Mouse (Mus musculus) lung, postnatal 0 days (tissue): ENCODE data around the gene Letmd1. TPM values are rescaled to one million over a fixed set of nuclear protein-coding genes. Genes with fewer than 3 reads are reported as not detected.

Experiments used
- ATAC-seq: fragments of 200-750 bp; cut with Nextera tagmentation; 2 replicates; pipeline ENCODE4 v1.8.0; 2017; ENCODE audit warnings: moderate library complexity
- DNase-seq: peaks from one replicate; pipeline ENCODE4 v3.0.0-alpha.2; 2016; ENCODE audit warnings: low spot score
- H3K27ac ChIP-seq: fragments of 300-500 bp; sonication (generic); 2 replicates; pipeline ENCODE4 v1.5.1; 2014; ENCODE audit warnings: antibody characterized with exemption, mild to moderate bottlenecking, low read length, mixed read lengths
- H3K27me3 ChIP-seq: fragments of 300-500 bp; sonication (generic); replicated peaks from 2 replicates; pipeline ENCODE4 v1.6.1; 2014; ENCODE audit warnings: low read length, mixed read lengths; ENCODE audit not compliant: insufficient read depth
- H3K36me3 ChIP-seq: fragments of 300-500 bp; sonication (generic); 2 replicates; pipeline ENCODE4 v1.6.1; 2014; ENCODE audit warnings: low read length, mixed read lengths; ENCODE audit not compliant: insufficient read depth
- H3K4me1 ChIP-seq: fragments of 300-500 bp; sonication (generic); 2 replicates; pipeline ENCODE4 v1.6.1; 2014; ENCODE audit warnings: antibody characterized with exemption, low read depth, low read length, mixed read lengths; ENCODE audit not compliant: insufficient read depth
- H3K4me2 ChIP-seq: fragments of 300-500 bp; sonication (generic); replicated peaks from 2 replicates; pipeline ENCODE4 v1.6.1; 2014; ENCODE audit warnings: low read depth, mild to moderate bottlenecking, low read length, moderate library complexity, mixed read lengths
- H3K4me3 ChIP-seq: fragments of 300-500 bp; sonication (generic); 2 replicates; pipeline ENCODE4 v1.5.1; 2014; ENCODE audit warnings: low read depth, low read length
- H3K9ac ChIP-seq: fragments of 300-500 bp; sonication (generic); replicated peaks from 2 replicates; pipeline ENCODE4 v1.6.1; 2014; ENCODE audit warnings: low read depth, mild to moderate bottlenecking
- H3K9me3 ChIP-seq: fragments of 300-500 bp; sonication (generic); 2 replicates; pipeline ENCODE4 v1.6.1; 2016; ENCODE audit warnings: low read length, mixed read lengths
- CTCF ChIP-seq: IDR thresholded peaks from 2 replicates; pipeline ENCODE4 v1.5.1; 2016; ENCODE audit warnings: antibody characterized with exemption, mild to moderate bottlenecking
- EP300 ChIP-seq: IDR thresholded peaks from 2 replicates; pipeline ENCODE4 v1.6.1; 2016; ENCODE audit warnings: antibody characterized with exemption, mild to moderate bottlenecking, control low read depth
- WGBS: fragments of 180-500 bp; shearing (Covaris S2); extraction: QIAGEN DNeasy Blood & Tissue Kit; methylation state at CpG from one replicate; pipeline ENCODE4 v1.1.7; 2014; 5-methylcytosine and 5-hydroxymethylcytosine counted together
- polyA plus RNA-seq: library from polyadenylated mRNA; unstranded; fragments of >200 nt; fragmentation: Nextera tagmentation; extraction: Ambion mirVana; gene quantifications from 2 replicates; pipeline ENCODE4 v1.2.1, GENCODE M21; 2015

The Letmd1 gene
- polyA plus RNA-seq, 1 experiment from 2014 or later, result 13.2 TPM

DNA sequence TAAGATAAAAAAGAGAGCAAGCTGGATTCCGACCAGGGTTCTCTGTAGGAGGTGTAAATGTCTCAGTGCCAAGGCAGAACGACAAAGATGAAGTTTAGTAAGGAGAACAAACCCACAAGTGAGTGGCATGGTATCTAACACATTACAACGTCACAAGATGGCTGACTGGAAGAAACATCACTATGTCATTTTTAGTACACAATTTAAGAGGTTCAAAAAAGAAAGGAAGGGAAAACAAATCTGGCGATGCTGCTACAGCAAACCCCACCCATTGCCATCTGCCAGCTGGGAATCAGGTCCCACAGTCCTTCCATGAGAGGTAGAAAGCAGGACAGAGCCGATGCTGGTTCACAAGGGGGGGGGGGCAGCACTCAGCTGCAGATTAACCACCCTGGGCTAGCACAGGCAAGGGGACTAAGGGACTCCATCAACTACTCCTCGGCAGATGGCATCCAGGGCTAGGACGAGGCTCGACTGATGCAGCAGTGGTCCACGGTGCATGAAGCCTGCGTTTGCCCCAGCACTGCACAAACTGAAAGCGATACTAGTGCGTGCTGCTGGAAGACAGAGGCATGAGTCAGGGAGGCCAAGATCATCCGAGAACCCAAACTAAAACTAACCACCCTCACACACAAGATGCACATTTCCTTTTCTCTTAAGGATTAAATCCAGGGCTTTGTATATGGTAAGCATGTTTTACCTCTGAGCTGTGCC, 39.8 kb downstream of the Letmd1 start:
- H3K9ac ChIP-seq, result no peak overlapping the region
- DNase-seq (no peak), ATAC-seq (no peak)
- no peak overlapping the region for H3K4me2 ChIP-seq
- no peak overlapping the region for H3K27ac ChIP-seq
- H3K9me3 ChIP-seq, result no peaks in the 10 kb centered on the region
- no peak for TF ChIP-seq EP300
- no peak for TF ChIP-seq CTCF
- no peak overlapping the region for H3K4me3 ChIP-seq
- no peaks in the 10 kb centered on the region for H3K27me3 ChIP-seq
- H3K36me3 ChIP-seq, result peaks cover 20% of the 10 kb centered on the region; the same call in 1 of the 2 replicates
- WGBS, result 87% methylated on average over 13 of the region's 13 CpGs
- no peaks in the 10 kb centered on the region for H3K4me1 ChIP-seq

DNA sequence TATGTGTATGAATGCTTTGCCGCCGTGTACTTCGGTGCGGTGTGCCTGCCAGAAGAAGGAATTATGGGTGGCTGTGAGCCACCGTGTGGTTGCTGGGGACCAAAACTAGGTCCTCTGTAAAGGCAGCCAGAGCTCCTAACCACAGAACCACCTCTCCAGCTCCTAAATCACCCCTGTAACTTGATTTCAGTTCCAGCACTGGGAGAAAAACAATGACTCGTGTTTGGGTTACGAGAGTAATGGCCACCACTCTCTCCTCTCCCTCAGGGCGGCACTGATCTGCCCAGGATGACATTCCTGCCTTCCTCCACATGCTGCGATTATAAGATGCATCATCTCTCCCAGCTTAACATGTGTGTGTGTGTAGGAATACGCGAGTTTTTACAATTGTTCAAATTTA, 41.2 kb downstream of the Letmd1 start:
- TF ChIP-seq EP300 (no peak), CTCF (no peak)
- 95% methylated on average over 11 of the region's 11 CpGs for WGBS
- Histone ChIP-seq H3K27ac (no peak overlapping the region), H3K27me3 (no peaks in the 10 kb centered on the region), H3K4me1 (no peaks in the 10 kb centered on the region), H3K9ac (no peak overlapping the region), H3K9me3 (no peaks in the 10 kb centered on the region), H3K4me2 (no peak overlapping the region), H3K4me3 (no peak overlapping the region), H3K36me3 (peaks cover 18% of the 10 kb centered on the region; the same call in 1 of the 2 replicates)
- no peak for DNase-seq
- ATAC-seq, result no peak

DNA sequence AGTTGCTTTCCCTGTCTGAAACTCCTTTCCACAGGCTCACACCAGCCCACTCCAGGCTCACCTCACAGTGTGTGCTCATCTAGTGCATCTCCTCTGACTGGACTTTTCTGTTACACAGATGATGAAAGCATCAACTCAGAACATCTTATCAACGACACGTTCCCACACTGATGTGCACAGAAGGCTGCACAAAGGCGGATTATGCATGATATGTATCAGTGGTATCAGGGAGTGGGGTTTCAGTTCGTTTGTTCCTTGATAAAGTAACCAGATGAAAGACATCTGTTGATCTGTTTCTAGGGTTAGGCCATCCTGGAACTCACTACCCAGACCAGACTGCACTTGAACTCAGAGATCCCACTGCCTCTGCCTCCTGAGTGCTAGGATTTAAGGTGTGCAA, 44.6 kb downstream of the Letmd1 start:
- ATAC-seq, result no peak
- TF ChIP-seq EP300, result no peak
- TF ChIP-seq CTCF, result no peak
- WGBS, result 78% methylated on average over 4 of the region's 4 CpGs

DNA sequence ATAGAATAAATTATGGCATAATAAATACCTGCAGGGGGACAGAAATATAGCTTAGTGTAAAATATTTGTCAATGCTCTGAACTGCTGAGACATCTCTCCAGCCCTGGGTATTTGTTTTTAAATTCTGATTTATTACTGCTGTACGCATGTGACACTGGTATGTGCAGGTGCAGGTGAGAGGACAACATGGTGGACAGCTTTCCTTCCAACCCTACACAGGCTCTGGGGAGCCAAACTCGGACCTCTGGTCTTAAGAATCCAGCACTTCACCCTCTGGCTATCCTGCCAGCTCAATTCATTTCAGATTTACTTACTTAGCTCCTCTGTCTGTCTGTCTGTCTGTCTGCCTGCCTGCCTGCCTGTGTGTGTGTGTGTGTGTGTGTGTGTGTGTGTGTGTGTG, 46.3 kb downstream of the Letmd1 start:
- no peak for TF ChIP-seq CTCF
- TF ChIP-seq EP300, result no peak
- Histone ChIP-seq H3K36me3 (peaks cover 24% of the 10 kb centered on the region), H3K9me3 (no peaks in the 10 kb centered on the region), H3K27me3 (no peaks in the 10 kb centered on the region), H3K4me1 (no peaks in the 10 kb centered on the region), H3K4me3 (no peak overlapping the region), H3K27ac (no peak overlapping the region), H3K9ac (no peak overlapping the region), H3K4me2 (no peak overlapping the region)
- 89% methylated on average over 2 of the region's 2 CpGs for WGBS
- DNase-seq, result no peak
- no peak for ATAC-seq

More for the DNA sequence above, 44.6 kb downstream of the Letmd1 start:
- Histone ChIP-seq H3K27me3 (no peaks in the 10 kb centered on the region), H3K4me3 (no peak overlapping the region), H3K4me1 (no peaks in the 10 kb centered on the region), H3K27ac (no peak overlapping the region), H3K9me3 (no peaks in the 10 kb centered on the region), H3K9ac (no peak overlapping the region), H3K4me2 (no peak overlapping the region), H3K36me3 (peaks cover 18% of the 10 kb centered on the region)
- DNase-seq, result no peak

DNA sequence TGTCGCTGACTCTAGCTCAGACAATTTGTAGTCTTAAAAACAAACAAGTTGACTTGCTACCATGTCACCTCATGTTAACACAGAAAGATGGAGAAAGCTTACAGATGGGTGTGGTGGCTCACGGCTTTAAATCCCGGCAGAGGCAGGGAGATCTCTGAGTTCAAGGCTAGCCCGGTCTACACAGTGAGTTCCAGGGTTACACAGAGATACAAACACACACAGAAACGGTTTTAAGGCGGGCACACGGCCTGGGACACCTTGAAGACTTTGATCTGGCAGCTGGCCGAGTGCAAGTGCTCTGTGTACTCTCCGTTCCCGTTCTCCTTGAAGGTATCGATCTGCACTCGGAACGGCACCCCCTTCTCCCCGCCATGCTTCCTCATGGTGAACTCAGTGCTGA, 51.5 kb downstream of the Letmd1 start:
- 90% methylated on average over 14 of the region's 14 CpGs for WGBS
- Histone ChIP-seq H3K4me1 (no peaks in the 10 kb centered on the region), H3K36me3 (peaks cover 12% of the 10 kb centered on the region), H3K4me3 (no peak overlapping the region), H3K4me2 (no peak overlapping the region), H3K9me3 (no peaks in the 10 kb centered on the region), H3K27ac (no peak overlapping the region), H3K27me3 (no peaks in the 10 kb centered on the region), H3K9ac (no peak overlapping the region)
- no peak for DNase-seq
- no peak for TF ChIP-seq EP300
- TF ChIP-seq CTCF, result no peak
- no peak for ATAC-seq

DNA sequence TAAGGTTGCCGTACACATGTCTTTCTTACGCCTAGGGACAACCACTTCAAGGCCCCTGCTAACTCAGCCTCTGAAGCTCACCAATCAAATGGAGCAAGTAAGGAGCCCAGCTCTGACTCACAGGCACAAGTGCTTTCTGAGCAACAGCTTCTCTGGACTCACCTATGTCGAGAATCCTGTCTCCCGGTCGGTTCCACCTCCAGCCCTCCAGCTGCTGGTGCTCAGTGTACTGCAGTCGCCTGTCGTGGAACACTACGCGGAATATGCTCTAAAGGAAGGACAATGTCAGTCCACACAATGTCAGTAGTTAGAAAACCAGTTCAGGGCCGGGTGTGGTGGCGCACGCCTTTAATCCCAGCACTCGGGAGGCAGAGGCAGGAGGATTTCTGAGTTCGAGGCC, 56.6 kb downstream of the Letmd1 start:
- WGBS, result 93% methylated on average over 14 of the region's 14 CpGs
- no peaks in the 10 kb centered on the region for H3K27me3 ChIP-seq
- H3K4me2 ChIP-seq, result no peak overlapping the region
- H3K9me3 ChIP-seq, result no peaks in the 10 kb centered on the region
- H3K9ac ChIP-seq, result no peak overlapping the region
- no peak for DNase-seq
- no peaks in the 10 kb centered on the region for H3K4me1 ChIP-seq
- no peak overlapping the region for H3K4me3 ChIP-seq
- no peak overlapping the region for H3K27ac ChIP-seq
- H3K36me3 ChIP-seq, result no peaks in the 10 kb centered on the region
- ATAC-seq, result no peak
- TF ChIP-seq CTCF (no peak), EP300 (no peak)
